Mouse (Mus musculus) neural tube, embryonic 14.5 days (tissue): ENCODE results near the gene Cyp3a13. TPM values are rescaled to one million over a fixed set of nuclear protein-coding genes. Genes with fewer than 3 reads are reported as not detected.
"Not testable (repeated sequence)": the region's sequence is repeated elsewhere in the genome, so short reads cannot be mapped to it uniquely, and the experiment has no call there.

Experiments
- ATAC-seq: fragments of 200-750 bp; cut with Nextera tagmentation; 2 replicates; pipeline ENCODE4 v1.8.0; 2017; ENCODE audit warnings: low read depth, mild to moderate bottlenecking, moderate TSS enrichment, moderate library complexity
- H3K27ac ChIP-seq: fragments of 300-500 bp; sonication (generic); 2 replicates; pipeline ENCODE4 v1.5.1; 2014; ENCODE audit warnings: low read depth, mild to moderate bottlenecking, control low read depth, low read length, moderate library complexity, mixed read lengths
- H3K27me3 ChIP-seq: fragments of 300-500 bp; sonication (generic); 2 replicates; pipeline ENCODE4 v1.6.1; 2014; ENCODE audit warnings: low read length; ENCODE audit not compliant: control insufficient read depth, insufficient read depth
- H3K36me3 ChIP-seq: fragments of 300-500 bp; sonication (generic); 2 replicates; pipeline ENCODE4 v1.6.1; 2014; ENCODE audit warnings: low read length, mixed read lengths; ENCODE audit not compliant: control insufficient read depth, insufficient read depth
- H3K4me1 ChIP-seq: fragments of 300-500 bp; sonication (generic); 2 replicates; pipeline ENCODE4 v1.6.1; 2014; ENCODE audit warnings: low read length; ENCODE audit not compliant: control insufficient read depth, insufficient read depth
- H3K4me2 ChIP-seq: fragments of 300-500 bp; sonication (generic); 2 replicates; pipeline ENCODE4 v1.6.1; 2014; ENCODE audit warnings: mild to moderate bottlenecking, low read depth, low read length, control low read depth
- H3K4me3 ChIP-seq: fragments of 300-500 bp; sonication (generic); 2 replicates; pipeline ENCODE4 v1.5.1; 2014; ENCODE audit warnings: low read depth, low read length, control low read depth, mixed read lengths
- H3K9ac ChIP-seq: fragments of 300-500 bp; sonication (generic); replicated peaks from 2 replicates; pipeline ENCODE4 v1.6.1; 2014; ENCODE audit warnings: low read depth, mild to moderate bottlenecking, control low read depth, low read length, mixed read lengths
- H3K9me3 ChIP-seq: fragments of 300-500 bp; sonication (generic); 2 replicates; pipeline ENCODE4 v1.6.1; 2016; ENCODE audit warnings: low read length; ENCODE audit not compliant: control insufficient read depth
- WGBS: fragments of 180-500 bp; shearing (Covaris S2); extraction: QIAGEN DNeasy Blood & Tissue Kit; methylation state at CpG from one replicate; pipeline ENCODE4 v1.1.7; 2014; 5-methylcytosine and 5-hydroxymethylcytosine counted together
- polyA plus RNA-seq: library from polyadenylated mRNA; unstranded; fragments of >200 nt; fragmentation: Nextera tagmentation; extraction: Ambion mirVana; gene quantifications from 2 replicates; pipeline ENCODE4 v1.2.1, GENCODE M21; 2014

Gene Cyp3a13
- polyA plus RNA-seq, 1 experiment from 2014 or later = not detected

GRCm38 (mm10) chr5:137857960-137858710, 63.3 kb downstream of the Cyp3a13 start, which contains the start of gene Pilrb1:
Gene Pilrb1 (minus strand): TSS chr5:137858106.
- 84% methylated on average over 1 of the region's 2 CpGs for WGBS

DNA sequence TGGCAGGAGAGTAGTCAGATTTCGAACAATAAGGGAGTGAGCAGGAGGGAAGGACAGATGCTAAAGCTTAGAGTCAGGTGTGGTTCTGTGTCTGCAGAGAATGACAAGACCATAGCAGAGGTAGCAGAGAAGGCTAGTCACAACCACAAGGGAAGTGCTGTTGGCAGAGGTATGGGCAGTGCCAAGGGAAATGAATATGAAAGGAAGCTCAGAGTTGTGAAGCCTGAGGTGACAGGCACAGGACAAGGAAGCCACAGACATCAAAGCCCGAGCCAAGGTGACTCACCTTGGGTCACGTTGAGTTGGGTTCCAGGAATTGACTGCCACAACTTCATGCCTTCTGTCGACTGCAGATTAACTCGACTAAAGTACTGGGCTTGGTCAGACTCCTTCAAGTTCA, 64.5 kb downstream of the Cyp3a13 start:
- WGBS = 71% methylated on average over 4 of the region's 5 CpGs
- not testable (repeated sequence) for H3K4me3 ChIP-seq, H3K9ac ChIP-seq, H3K4me1 ChIP-seq, H3K36me3 ChIP-seq, H3K27ac ChIP-seq, H3K27me3 ChIP-seq, ATAC-seq, H3K9me3 ChIP-seq, H3K4me2 ChIP-seq

More at GRCm38 (mm10) chr5:137857960-137858710, 63.3 kb downstream of the Cyp3a13 start, which contains the start of gene Pilrb1:
- not testable (repeated sequence) for H3K36me3 ChIP-seq, ATAC-seq, H3K9ac ChIP-seq, H3K27me3 ChIP-seq, H3K4me2 ChIP-seq, H3K27ac ChIP-seq, H3K4me1 ChIP-seq, H3K4me3 ChIP-seq, H3K9me3 ChIP-seq

DNA sequence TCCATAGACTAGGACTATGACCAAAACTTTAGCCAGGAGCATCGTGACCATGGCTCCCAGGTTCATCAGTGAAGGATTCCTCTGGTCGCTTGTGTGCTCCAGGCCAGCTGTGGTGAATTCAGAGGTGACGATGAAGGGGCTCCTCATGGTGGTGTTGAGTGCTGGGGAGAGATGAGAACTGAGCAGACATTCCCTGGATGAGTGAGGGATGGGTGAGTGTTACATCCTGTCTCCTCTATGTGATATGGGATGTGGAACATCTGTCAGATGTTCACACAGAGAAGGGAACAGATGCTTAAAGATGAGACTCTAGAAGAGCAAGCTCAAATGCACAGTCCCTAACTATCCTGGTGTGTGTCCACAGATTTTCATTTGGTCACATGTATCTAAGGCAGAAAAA, 66.5 kb downstream of the Cyp3a13 start:
- H3K4me1 ChIP-seq, H3K36me3 ChIP-seq, H3K27me3 ChIP-seq, H3K4me2 ChIP-seq, H3K9me3 ChIP-seq, H3K27ac ChIP-seq, ATAC-seq, H3K4me3 ChIP-seq, H3K9ac ChIP-seq: not testable (repeated sequence)
- 88% methylated on average over 3 of the region's 3 CpGs for WGBS

- not testable (repeated sequence) for ATAC-seq, H3K27ac ChIP-seq, H3K9me3 ChIP-seq, H3K4me2 ChIP-seq, H3K9ac ChIP-seq, H3K36me3 ChIP-seq, H3K4me3 ChIP-seq, H3K4me1 ChIP-seq, H3K27me3 ChIP-seq
- WGBS = 79% methylated on average over 1 of the region's 1 CpGs
Measured at GRCm38 (mm10) chr5:137850313-137850712, 71.1 kb downstream of the Cyp3a13 start.

Other genes with a start within 250 kb of the Cyp3a13 start
- gene Agfg2, start 236.9 kb downstream of the Cyp3a13 start, polyA plus RNA-seq = 11.3 and 12.9 TPM in 2 replicates
- gene Nyap1, start 180.0 kb downstream of the Cyp3a13 start, polyA plus RNA-seq = 13.6 and 22.3 TPM in 2 replicates
- gene Tsc22d4, start 175.9 kb downstream of the Cyp3a13 start, polyA plus RNA-seq = 80.1 and 85.1 TPM in 2 replicates
- gene Ppp1r35, start 142.8 kb downstream of the Cyp3a13 start, polyA plus RNA-seq = 37.8 and 43.7 TPM in 2 replicates
- gene Mepce, start 134.0 kb downstream of the Cyp3a13 start, polyA plus RNA-seq = 13.1 and 17.0 TPM in 2 replicates
- gene Zcwpw1, start 133.8 kb downstream of the Cyp3a13 start, polyA plus RNA-seq = 11.2 and 13.9 TPM in 2 replicates
- gene Pilra, start 85.3 kb downstream of the Cyp3a13 start, polyA plus RNA-seq = not detected in 2 replicates
- gene Pilrb1, start 63.5 kb downstream of the Cyp3a13 start, polyA plus RNA-seq = not detected in 2 replicates
- gene Pilrb2, start 49.8 kb downstream of the Cyp3a13 start, polyA plus RNA-seq = not detected in 2 replicates
- gene Gjc3, start 41.5 kb upstream of the Cyp3a13 start, polyA plus RNA-seq = 0.31 and 0.70 TPM in 2 replicates
- gene Azgp1, start 59.9 kb upstream of the Cyp3a13 start, polyA plus RNA-seq = not detected in 2 replicates
- gene Smok3a, start 99.6 kb upstream of the Cyp3a13 start, polyA plus RNA-seq = not detected in 2 replicates
- gene Smok3b, start 99.8 kb upstream of the Cyp3a13 start, polyA plus RNA-seq = not detected in 2 replicates
- not detected in 2 replicates for gene Smok3c, start 131.6 kb upstream of the Cyp3a13 start, polyA plus RNA-seq
- 31.2 and 39.4 TPM in 2 replicates for gene Zkscan1, start 163.5 kb upstream of the Cyp3a13 start, polyA plus RNA-seq
- 90.9 and 98.7 TPM in 2 replicates for gene Zscan21, start 195.3 kb upstream of the Cyp3a13 start, polyA plus RNA-seq
- 25.3 and 25.8 TPM in 2 replicates for gene Zfp113, start 234.1 kb upstream of the Cyp3a13 start, polyA plus RNA-seq
- 245 and 252 TPM in 2 replicates for gene Cops6, start 239.5 kb upstream of the Cyp3a13 start, polyA plus RNA-seq